Mouse (Mus musculus): ENCODE data around the gene Mief2. TPM values are rescaled to one million over a fixed set of nuclear protein-coding genes. Genes with fewer than 3 reads are reported as not detected.

The Mief2 gene
- 10 to 100 TPM; 30.5 to 34.2 TPM for total RNA-seq (2021)
- long read RNA-seq, experiment 1, transcript Mief2-201 (4 exons, 2,522 nt): major isoform, 30 of 65 reads
- long read RNA-seq, experiment 1, partial matches to known transcripts: 19 of 65 reads
- long read RNA-seq, experiment 1, other reads (novel, unspliced or antisense): 12 of 65 reads
- long read RNA-seq, experiment 2, transcript Mief2-201 (4 exons, 2,522 nt): major isoform, 8 of 14 reads
- long read RNA-seq, experiment 2, partial matches to known transcripts: 1 of 14 reads
- long read RNA-seq, experiment 2, other reads (novel, unspliced or antisense): 4 of 14 reads

- DNase-seq: peak; percentile 97
Measured at GRCm38 (mm10) chr11:60728260-60728761, at the start of gene Mief2. Mief2 (plus strand) TSS chr11:60728398.

GRCm38 (mm10) chr11:60696165-60696564 lies 32.0 kb upstream of the Mief2 start:
- no peak for DNase-seq

GRCm38 (mm10) chr11:60697561-60697960 lies 30.6 kb upstream of the Mief2 start:
- peak; percentile 17 to 20 for DNase-seq

- DNase-seq: peak; percentile 88 to 91
Measured at GRCm38 (mm10) chr11:60698806-60699523, 29.2 kb upstream of the Mief2 start.

GRCm38 (mm10) chr11:60699524-60700075 lies 28.6 kb upstream of the Mief2 start, which contains the start of gene Llgl1:
Llgl1 (plus strand) TSS chr11:60699723.
- DNase-seq: peak; percentile 88 to 91

GRCm38 (mm10) chr11:60700320-60701185 lies 27.6 kb upstream of the Mief2 start:
- peak; percentile 2 to 7 for DNase-seq

GRCm38 (mm10) chr11:60701611-60702010 lies 26.6 kb upstream of the Mief2 start:
- DNase-seq: peak; percentile 1 to 13

- peak; percentile 50 to 59 for DNase-seq
Measured at GRCm38 (mm10) chr11:60703131-60703530, 25.1 kb upstream of the Mief2 start.

- DNase-seq: peak; percentile 1 to 3
Measured at GRCm38 (mm10) chr11:60704023-60704880, 23.9 kb upstream of the Mief2 start.

- peak in 1 of 2 experiments; percentile 2 for DNase-seq
Measured at GRCm38 (mm10) chr11:60705255-60705654, 22.9 kb upstream of the Mief2 start.

GRCm38 (mm10) chr11:60706076-60706475 lies 22.1 kb upstream of the Mief2 start:
- DNase-seq: peak in 1 of 2 experiments; percentile 0

GRCm38 (mm10) chr11:60706696-60707480 lies 21.3 kb upstream of the Mief2 start:
- DNase-seq: peak in 1 of 2 experiments; percentile 6

GRCm38 (mm10) chr11:60707672-60708071 lies 20.5 kb upstream of the Mief2 start:
- peak; percentile 95 to 96 for DNase-seq

GRCm38 (mm10) chr11:60708631-60709030 lies 19.6 kb upstream of the Mief2 start:
- DNase-seq: peak; percentile 2 to 9

GRCm38 (mm10) chr11:60709481-60710465 lies 18.4 kb upstream of the Mief2 start:
- peak; percentile 2 to 3 for DNase-seq

- DNase-seq: no peak
Measured at GRCm38 (mm10) chr11:60711218-60711617, 17.0 kb upstream of the Mief2 start.

GRCm38 (mm10) chr11:60712040-60712439 lies 16.2 kb upstream of the Mief2 start:
- DNase-seq: no peak

- DNase-seq: no peak
Measured at GRCm38 (mm10) chr11:60712639-60713255, 15.5 kb upstream of the Mief2 start.

Data from heart, adult 18-20 months (tissue).